Mouse (Mus musculus): ENCODE measurements around the gene Gm17018. TPM values are rescaled to one million over a fixed set of nuclear protein-coding genes. Genes with fewer than 3 reads are reported as not detected.
"Not testable (repeated sequence)": the region's sequence is repeated elsewhere in the genome, so short reads cannot be mapped to it uniquely, and the experiment has no call there.

Gene Gm17018
- total and polyA plus RNA-seq, 2 experiments from 2014 or later: 20.7 to 69.6 TPM

GRCm38 (mm10) chr19:45540657-45541408, 19.6 kb upstream of the Gm17018 start:
- peaks cover 10% of the 10 kb centered on the region for H3K4me1 ChIP-seq (ENCODE audit: insufficient read depth)
- TF ChIP-seq CTCF (IDR thresholded peaks at IDR 0.05; ENCODE audit: low read depth): peak; percentile 10; the same call in 1 of the 2 replicates
- no peaks in the 10 kb centered on the region for H3K36me3 ChIP-seq (ENCODE audit: insufficient read depth)
- 0 out of 2 replicates have a peak, but pooled peaks cover 2% of the 10 kb centered on the region for H3K27me3 ChIP-seq (ENCODE audit: insufficient read depth, low read length)
- ATAC-seq: peak; percentile 42
- peak overlapping the region; percentile 69 for H3K27ac ChIP-seq (ENCODE audit: low read depth, low read length)
- peak overlapping the region; percentile 78 for H3K4me2 ChIP-seq (ENCODE audit: low read depth)
- peak overlapping the region; percentile 66 for H3K9ac ChIP-seq
- H3K4me3 ChIP-seq (ENCODE audit: low read depth, low read length): peak overlapping the region; percentile 40
- DNase-seq: peak; percentile 35
- no peaks in the 10 kb centered on the region for H3K9me3 ChIP-seq (ENCODE audit: low read length)
- WGBS: 17% methylated on average over 8 of the region's 8 CpGs

DNA sequence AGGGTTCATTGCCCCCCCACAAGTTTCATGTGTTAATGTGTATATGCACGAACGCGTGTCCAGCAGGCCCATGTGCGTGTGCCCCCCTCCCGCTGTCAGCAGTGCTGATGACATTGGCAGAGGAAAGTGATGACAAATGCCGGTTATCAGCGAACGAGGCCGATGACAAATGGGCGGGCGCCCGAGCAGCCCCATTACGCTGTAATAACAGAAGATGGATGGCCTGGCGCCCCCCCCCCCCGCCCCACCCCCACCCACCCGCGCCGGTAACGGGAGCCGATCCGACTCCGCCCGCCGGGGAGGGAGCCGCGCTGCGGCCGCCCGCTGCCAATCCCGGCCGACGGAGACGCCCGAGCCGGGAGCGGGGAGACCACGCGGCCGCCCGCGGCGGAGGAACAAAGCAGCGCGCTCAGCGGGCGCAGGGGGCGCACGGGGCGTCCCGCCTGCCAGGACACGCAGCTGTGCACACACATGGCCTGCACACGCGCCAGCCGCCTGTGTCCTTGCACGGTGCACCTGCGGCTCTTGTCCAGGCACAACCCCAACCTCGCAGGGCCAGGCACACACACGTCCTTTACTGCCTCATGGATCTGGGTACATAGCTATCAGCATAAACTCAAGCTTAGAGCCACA, 18.9 kb upstream of the Gm17018 start:
- peak overlapping the region; percentile 40 for H3K4me3 ChIP-seq (ENCODE audit: low read depth, low read length)
- ATAC-seq (peak; percentile 71), DNase-seq (peak; percentile 84)
- 0% methylated on average over 42 of the region's 58 CpGs for WGBS
- peak overlapping the region; percentile 69 for H3K27ac ChIP-seq (ENCODE audit: low read depth, low read length)
- H3K9me3 ChIP-seq (ENCODE audit: low read length): no peaks in the 10 kb centered on the region
- peak; percentile 50; the same call in 1 of the 2 replicates for TF ChIP-seq CTCF (IDR thresholded peaks at IDR 0.05; ENCODE audit: low read depth)
- peaks cover 10% of the 10 kb centered on the region for H3K4me1 ChIP-seq (ENCODE audit: insufficient read depth)
- peaks cover 3% of the 10 kb centered on the region; the same call in 1 of the 2 replicates for H3K27me3 ChIP-seq (ENCODE audit: insufficient read depth, low read length)
- peak overlapping the region; percentile 78 for H3K4me2 ChIP-seq (ENCODE audit: low read depth)
- H3K36me3 ChIP-seq (ENCODE audit: insufficient read depth): no peaks in the 10 kb centered on the region
- peak overlapping the region; percentile 66 for H3K9ac ChIP-seq

DNA sequence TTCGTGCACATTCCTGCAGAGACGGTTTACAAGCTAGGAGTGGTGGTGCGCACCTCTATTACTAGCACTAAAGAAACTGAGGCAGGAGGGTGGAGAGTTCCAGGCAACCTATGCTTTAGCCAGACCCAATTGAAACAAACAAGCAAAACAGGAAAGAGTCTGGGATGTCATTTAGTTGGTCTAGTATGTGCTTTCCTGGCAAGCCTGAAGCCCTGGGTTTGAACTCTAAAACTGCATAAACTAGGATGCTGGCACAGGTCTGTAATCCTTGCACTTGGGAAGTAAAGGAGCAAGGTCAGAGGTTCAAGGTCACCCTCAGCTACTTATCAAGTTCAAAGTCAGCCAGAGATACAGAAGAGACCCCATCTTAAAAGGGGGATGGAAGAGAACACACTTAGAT, 18.4 kb upstream of the Gm17018 start:
- H3K4me2 ChIP-seq (ENCODE audit: low read depth): peak overlapping the region; percentile 78
- H3K9me3 ChIP-seq (ENCODE audit: low read length): no peaks in the 10 kb centered on the region
- H3K9ac ChIP-seq: peak overlapping the region; percentile 66
- no peak; the same call in 1 of the 2 replicates for TF ChIP-seq CTCF (IDR thresholded peaks at IDR 0.05; ENCODE audit: low read depth)
- H3K27me3 ChIP-seq (ENCODE audit: insufficient read depth, low read length): peaks cover 8% of the 10 kb centered on the region; the same call in 1 of the 2 replicates
- ATAC-seq: no peak
- peak overlapping the region; percentile 40 for H3K4me3 ChIP-seq (ENCODE audit: low read depth, low read length)
- peak overlapping the region; percentile 69 for H3K27ac ChIP-seq (ENCODE audit: low read depth, low read length)
- H3K4me1 ChIP-seq (ENCODE audit: insufficient read depth): peaks cover 10% of the 10 kb centered on the region
- no peak for DNase-seq
- no peaks in the 10 kb centered on the region for H3K36me3 ChIP-seq (ENCODE audit: insufficient read depth)
- WGBS: 17% methylated on average over 3 of the region's 3 CpGs

GRCm38 (mm10) chr19:45544152-45544924, 16.1 kb upstream of the Gm17018 start:
- Histone ChIP-seq H3K36me3 (ENCODE audit: insufficient read depth) (no peaks in the 10 kb centered on the region), H3K27ac (ENCODE audit: low read depth, low read length) (no peak overlapping the region), H3K4me3 (ENCODE audit: low read depth, low read length) (peak overlapping the region; percentile 30), H3K9ac (peak overlapping the region; percentile 42), H3K4me2 (ENCODE audit: low read depth) (peak overlapping the region; percentile 70), H3K4me1 (ENCODE audit: insufficient read depth) (peaks cover 10% of the 10 kb centered on the region), H3K9me3 (ENCODE audit: low read length) (no peaks in the 10 kb centered on the region), H3K27me3 (ENCODE audit: insufficient read depth, low read length) (peaks cover 12% of the 10 kb centered on the region)
- WGBS: under 1% methylated on average over 22 of the region's 26 CpGs
- DNase-seq: no peak
- no peak for TF ChIP-seq CTCF (IDR thresholded peaks at IDR 0.05; ENCODE audit: low read depth)
- no peak for ATAC-seq

GRCm38 (mm10) chr19:45544925-45545321, 15.5 kb upstream of the Gm17018 start:
- no peaks in the 10 kb centered on the region for H3K36me3 ChIP-seq (ENCODE audit: insufficient read depth)
- ATAC-seq (peak; percentile 72), DNase-seq (peak; percentile 89)
- peak overlapping the region; percentile 70 for H3K4me2 ChIP-seq (ENCODE audit: low read depth)
- peak overlapping the region; percentile 30 for H3K4me3 ChIP-seq (ENCODE audit: low read depth, low read length)
- peak; percentile 96 for TF ChIP-seq CTCF (IDR thresholded peaks at IDR 0.05; ENCODE audit: low read depth)
- no peaks in the 10 kb centered on the region for H3K9me3 ChIP-seq (ENCODE audit: low read length)
- H3K27me3 ChIP-seq (ENCODE audit: insufficient read depth, low read length): peaks cover 12% of the 10 kb centered on the region
- H3K4me1 ChIP-seq (ENCODE audit: insufficient read depth): peaks cover 10% of the 10 kb centered on the region
- WGBS: under 1% methylated on average over 30 of the region's 30 CpGs
- H3K27ac ChIP-seq (ENCODE audit: low read depth, low read length): no peak overlapping the region
- peak overlapping the region; percentile 42 for H3K9ac ChIP-seq

- not testable (repeated sequence) for ATAC-seq; H3K27ac ChIP-seq (ENCODE audit: low read depth, low read length); H3K36me3 ChIP-seq (ENCODE audit: insufficient read depth); H3K9ac ChIP-seq; H3K9me3 ChIP-seq (ENCODE audit: low read length); H3K4me2 ChIP-seq (ENCODE audit: low read depth); H3K4me1 ChIP-seq (ENCODE audit: insufficient read depth); H3K4me3 ChIP-seq (ENCODE audit: low read depth, low read length); DNase-seq
- peaks cover 12% of the 10 kb centered on the region for H3K27me3 ChIP-seq (ENCODE audit: insufficient read depth, low read length)
Observed at GRCm38 (mm10) chr19:45548196-45548595, 12.2 kb upstream of the Gm17018 start.

Data from forebrain, postnatal 0 days (tissue).